In the genomic region with DNA sequence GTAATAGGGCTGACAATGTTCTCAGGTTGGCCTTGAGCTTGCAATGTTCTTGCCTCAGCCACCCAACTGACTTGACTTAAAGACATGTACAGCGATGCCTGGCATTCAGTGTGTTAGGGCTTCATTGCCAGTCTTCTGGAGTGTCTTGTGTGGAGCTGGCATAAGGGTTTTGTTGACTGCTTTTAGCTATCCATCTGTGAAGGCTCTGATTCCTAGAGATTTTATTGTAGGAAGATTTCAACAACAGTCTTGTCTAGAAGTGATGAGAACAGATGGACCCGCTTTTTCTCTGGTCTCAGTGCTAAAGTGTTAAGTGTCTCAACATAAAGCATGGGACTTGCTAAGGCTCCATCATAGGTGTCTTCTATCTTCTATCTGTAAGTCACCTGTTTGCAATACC, we compare ENCODE assay signal across 21 mouse cellular contexts.
DNase-seq lines count a peak whose midpoint lies in the region; ATAC-seq and TF ChIP-seq lines count a peak whose summit lies in the region.
"Had no signal": no experiment of that assay in that cellular context is flagged by ENCODE, and none has a peak within 500 bp of the region (broad histone marks: within the 10 kb centered on the region; RNA-seq: fewer than 3 reads in every experiment).

No protein-coding gene starts in this region.

- H3K9ac ChIP-seq in hindbrain, postnatal 0 days (replicated peaks; ENCODE audit: low read length), result no peak overlapping the region
- H3K9ac ChIP-seq: heart, embryonic 12.5 days; hindbrain, embryonic 14.5 days; liver, embryonic 12.5 days had no signal

- H3K4me1 ChIP-seq in limb, embryonic 10.5 days, result no peaks in the 10 kb centered on the region
- H3K4me1 ChIP-seq in hindbrain, postnatal 0 days (ENCODE audit: insufficient read depth, low read length), result no peaks in the 10 kb centered on the region
- H3K4me1 ChIP-seq: forebrain, embryonic 10.5 days; heart, embryonic 12.5 days; liver, embryonic 12.5 days had no signal

- H3K36me3 ChIP-seq in limb, embryonic 10.5 days, result no peaks in the 10 kb centered on the region
- H3K36me3 ChIP-seq in hindbrain, postnatal 0 days (ENCODE audit: insufficient read depth, low read length), result no peaks in the 10 kb centered on the region
- H3K36me3 ChIP-seq: forebrain, embryonic 10.5 days; heart, embryonic 12.5 days; liver, embryonic 12.5 days had no signal

- DNase-seq in right cerebral cortex, adult 2 months (ENCODE audit: low spot score in 2 of 2), result peak; percentile 31
- DNase-seq in right cerebral cortex, postnatal 4 days, result no peak
- DNase-seq in frontal cortex, postnatal 36 days (ENCODE audit: low spot score in 2 of 2), result peak; percentile 19 to 78
- DNase-seq in left cerebral cortex, adult 9 months (ENCODE audit: low spot score in 2 of 2), result peak; percentile 73
- DNase-seq in telencephalon, adult 2 months (ENCODE audit: low read depth, low spot score), result peak; percentile 90
- DNase-seq in limb, embryonic 10.5 days (ENCODE audit: low spot score), result no peak
- DNase-seq in gastrocnemius, postnatal 4 days (ENCODE audit: low spot score in 2 of 2), result no peak
- DNase-seq in hindbrain, postnatal 0 days (ENCODE audit: low spot score), result no peak
- DNase-seq: adrenal gland, adult 8-10 months; cerebellum, adult 11-12 months; cerebellum, postnatal 36 days; heart, postnatal 14 days; kidney, postnatal 36 days; lung, adult 2 months; lung, postnatal 36 days had no signal

- ATAC-seq in hindbrain, postnatal 0 days, result no peak
- ATAC-seq: intestine, embryonic 16.5 days; liver, embryonic 12.5 days; midbrain, embryonic 16.5 days had no signal

- no peaks in the 10 kb centered on the region for H3K9me3 ChIP-seq in limb, embryonic 10.5 days (replicated peaks)
- no peaks in the 10 kb centered on the region for H3K9me3 ChIP-seq in hindbrain, postnatal 0 days (ENCODE audit: low read length)
- H3K9me3 ChIP-seq: forebrain, embryonic 10.5 days; heart, embryonic 12.5 days; liver, embryonic 12.5 days had no signal

- H3K27me3 ChIP-seq in limb, embryonic 10.5 days (ENCODE audit: low read depth, poor library complexity, severe bottlenecking), result no peaks in the 10 kb centered on the region
- no peaks in the 10 kb centered on the region for H3K27me3 ChIP-seq in hindbrain, postnatal 0 days (ENCODE audit: insufficient read depth, low read length)
- H3K27me3 ChIP-seq: heart, embryonic 12.5 days; liver, embryonic 12.5 days had no signal

- no peak for TF ChIP-seq CTCF in hindbrain, postnatal 0 days (IDR thresholded peaks at IDR 0.05; ENCODE audit: low read depth)

- 85% methylated on average over 2 of the region's 2 CpGs for WGBS in limb, embryonic 10.5 days
- 97% methylated on average over 2 of the region's 2 CpGs for WGBS in hindbrain, postnatal 0 days

- no peak overlapping the region for H3K4me3 ChIP-seq in limb, embryonic 10.5 days
- no peak overlapping the region for H3K4me3 ChIP-seq in hindbrain, postnatal 0 days (ENCODE audit: low read length)
- H3K4me3 ChIP-seq: forebrain, embryonic 10.5 days; heart, embryonic 12.5 days; liver, embryonic 12.5 days had no signal

- no peak overlapping the region for H3K4me2 ChIP-seq in hindbrain, postnatal 0 days (ENCODE audit: low read depth, low read length)
- H3K4me2 ChIP-seq: heart, embryonic 12.5 days; hindbrain, embryonic 14.5 days; liver, embryonic 12.5 days had no signal

- no peak overlapping the region for H3K27ac ChIP-seq in limb, embryonic 10.5 days
- no peak overlapping the region for H3K27ac ChIP-seq in hindbrain, postnatal 0 days
- H3K27ac ChIP-seq: forebrain, embryonic 10.5 days; hindbrain, embryonic 14.5 days; liver, embryonic 12.5 days had no signal

Comparison
In these comparisons a context has a peak if more than half of its experiments do, and no peak if none do; other contexts are left out.
1. DNase-seq: peak in right cerebral cortex, adult 2 months (2 of 2), frontal cortex, postnatal 36 days (2 of 2), left cerebral cortex, adult 9 months (2 of 2) and telencephalon, adult 2 months (single experiment); none in right cerebral cortex, postnatal 4 days (single experiment), limb, embryonic 10.5 days (single experiment), gastrocnemius, postnatal 4 days (0 of 2) and hindbrain, postnatal 0 days (single experiment).